Mouse (Mus musculus) CD4-positive, CD25-positive, alpha-beta regulatory T cell (primary cell): Measurements from ENCODE around the gene Aspg. TPM values are rescaled to one million over a fixed set of nuclear protein-coding genes. Genes with fewer than 3 reads are reported as not detected.

Experiments used
- polyA plus RNA-seq: library from polyadenylated mRNA; unstranded; fragments of 100-300 nt; shearing (Covaris generic); gene quantifications from one replicate; pipeline ENCODE4 v1.2.1, GENCODE M21; 2017

Gene Aspg
- not detected for polyA plus RNA-seq

GRCm38 (mm10) chr12:112106541-112106971 lies at the start of gene Aspg:
Gene Aspg, plus strand, starts transcription at chr12:112106679.

GRCm38 (mm10) chr12:112145875-112146651 lies 39.6 kb downstream of the Aspg start, which contains the start of gene Kif26a:
Gene Kif26a, plus strand, starts transcription at chr12:112146208.

Other genes starting within 250 kb of the Aspg start
- 75.9 TPM for gene Ppp1r13b, start 198.6 kb upstream of the Aspg start, polyA plus RNA-seq
- gene Atp5mpl, start 139.7 kb upstream of the Aspg start, polyA plus RNA-seq: 231 TPM
- gene Tdrd9, start 135.1 kb upstream of the Aspg start, polyA plus RNA-seq: not detected
- not detected for gene Rd3l, start 125.4 kb upstream of the Aspg start, polyA plus RNA-seq
- not detected for gene Kif26a, start 39.5 kb downstream of the Aspg start, polyA plus RNA-seq